Mouse (Mus musculus) lung, postnatal 0 days (tissue): ENCODE measurements at regions not wholly inside any gene's neighbourhood (a gene's known extent, or its start where the extent isn't known, plus 50 kb on each side); places are given as distances from the start of the nearest gene placed in this dataset.

Experiments used
- CTCF ChIP-seq: IDR thresholded peaks from 2 replicates; pipeline ENCODE4 v1.5.1; 2016; ENCODE audit warnings: antibody characterized with exemption, mild to moderate bottlenecking
- EP300 ChIP-seq: IDR thresholded peaks from 2 replicates; pipeline ENCODE4 v1.6.1; 2016; ENCODE audit warnings: antibody characterized with exemption, mild to moderate bottlenecking, control low read depth

DNA sequence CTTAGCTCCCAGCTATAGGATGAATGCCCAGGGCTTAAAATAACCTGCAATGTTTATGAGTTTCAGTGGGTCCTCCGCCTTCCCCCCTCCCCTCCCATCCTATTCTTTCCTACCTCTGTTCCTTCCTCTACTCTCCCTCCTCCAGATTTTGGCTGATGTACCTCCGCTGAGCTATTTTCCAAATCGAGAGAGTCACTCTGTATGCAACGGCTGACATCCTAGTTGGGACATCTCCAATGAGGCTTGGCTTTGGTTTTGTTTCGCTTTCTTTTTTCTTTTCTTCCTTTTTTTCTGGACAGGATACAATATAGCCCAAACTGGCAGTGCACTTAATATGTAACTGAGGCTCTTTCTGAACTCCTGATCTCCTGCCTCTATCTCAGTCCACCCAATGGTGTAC is 76.7 kb upstream of the Klf7 start:
- TF ChIP-seq EP300 (no peak), CTCF (no peak)
